Mouse (Mus musculus) embryo, embryonic 11 days (tissue): ENCODE measurements around the gene Sall1.
A peak's percentile ranks its signal among the peaks of the same experiment; 100 is the strongest.

Source experiments
- DNase-seq: peaks from one replicate; pipeline ENCODE4 v3.0.0-alpha.2; 2015

The Sall1 gene

GRCm38 (mm10) chr8:89043940-89044339 is at the start of gene Sall1:
Gene Sall1 (minus strand): TSS chr8:89044162.
- peak; percentile 72 for DNase-seq

GRCm38 (mm10) chr8:89089916-89090315 is 46.0 kb upstream of the Sall1 start:
- DNase-seq: no peak

- no peak for DNase-seq
These were observed 35.2 kb upstream of the Sall1 start for GRCm38 (mm10) chr8:89079147-89079546.

- peak; percentile 30 for DNase-seq
These were observed 29.0 kb upstream of the Sall1 start for GRCm38 (mm10) chr8:89072968-89073382.

- no peak for DNase-seq
These were observed 23.5 kb upstream of the Sall1 start for GRCm38 (mm10) chr8:89067499-89067898.

GRCm38 (mm10) chr8:89064042-89064441 is 20.1 kb upstream of the Sall1 start:
- no peak for DNase-seq

- no peak for DNase-seq
These were observed 19.5 kb upstream of the Sall1 start for GRCm38 (mm10) chr8:89063366-89064040.

GRCm38 (mm10) chr8:89060717-89061116 is 16.8 kb upstream of the Sall1 start:
- DNase-seq: no peak

GRCm38 (mm10) chr8:89059507-89059906 is 15.5 kb upstream of the Sall1 start:
- no peak for DNase-seq

- DNase-seq: no peak
These were observed 8.9 kb upstream of the Sall1 start for GRCm38 (mm10) chr8:89052880-89053279.

- peak; percentile 73 for DNase-seq
These were observed 2.8 kb upstream of the Sall1 start for GRCm38 (mm10) chr8:89046639-89047348.

- peak; percentile 81 for DNase-seq
These were observed 2.3 kb upstream of the Sall1 start for GRCm38 (mm10) chr8:89046226-89046625.

GRCm38 (mm10) chr8:89045726-89046125 is 1.8 kb upstream of the Sall1 start:
- no peak for DNase-seq

GRCm38 (mm10) chr8:89045218-89045601 is 1.2 kb upstream of the Sall1 start:
- DNase-seq: peak; percentile 78

GRCm38 (mm10) chr8:89044511-89045217 is 702 bp upstream of the Sall1 start:
- peak; percentile 63 for DNase-seq

GRCm38 (mm10) chr8:89043371-89043841 is 556 bp downstream of the Sall1 start:
- peak; percentile 91 for DNase-seq

GRCm38 (mm10) chr8:89042560-89043370 is 1.2 kb downstream of the Sall1 start:
- DNase-seq: peak; percentile 94

- peak; percentile 70 for DNase-seq
These were observed 1.9 kb downstream of the Sall1 start for GRCm38 (mm10) chr8:89042118-89042460.

- peak; percentile 57 for DNase-seq
These were observed 2.4 kb downstream of the Sall1 start for GRCm38 (mm10) chr8:89041421-89042117.

GRCm38 (mm10) chr8:89040751-89041420 is 3.1 kb downstream of the Sall1 start:
- DNase-seq: peak; percentile 67

GRCm38 (mm10) chr8:89039890-89040289 is 4.1 kb downstream of the Sall1 start:
- no peak for DNase-seq

GRCm38 (mm10) chr8:89038920-89039319 is 5.0 kb downstream of the Sall1 start:
- DNase-seq: no peak
